Comparison of ENCODE assay signal across 30 mouse cellular contexts in the genomic region with DNA sequence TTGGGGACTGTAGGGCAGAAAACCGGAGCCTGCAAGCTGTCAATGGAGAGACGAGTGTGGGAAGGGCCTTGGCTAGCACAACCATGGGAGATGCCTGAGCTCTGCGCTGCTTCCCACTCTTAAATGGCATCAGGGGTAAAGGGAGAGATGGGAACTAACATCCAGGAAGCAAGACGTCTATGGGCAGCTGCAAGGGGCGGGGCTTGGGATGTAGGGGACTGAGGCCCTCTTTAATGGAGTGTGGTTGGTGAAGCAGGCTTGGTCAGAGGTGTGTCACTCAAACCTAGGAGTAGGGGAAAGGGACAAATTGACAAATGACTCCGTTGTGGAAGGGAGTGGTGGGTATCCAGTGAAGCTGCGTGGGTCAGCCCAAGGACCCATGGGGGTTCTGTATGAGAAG. TPM values are rescaled to one million over a fixed set of nuclear protein-coding genes. Genes with fewer than 3 reads are reported as not detected.
A peak's percentile ranks its signal among the peaks of the same experiment; 100 is the strongest.
DNase-seq lines count a peak whose midpoint lies in the region; ATAC-seq lines count a peak whose summit lies in the region.
"Had no signal": no experiment of that assay in that cellular context is flagged by ENCODE, and none has a peak within 500 bp of the region (broad histone marks: within the 10 kb centered on the region; RNA-seq: fewer than 3 reads in every experiment).

No protein-coding gene starts in this region.

- no peak overlapping the region for H3K4me3 ChIP-seq in hindbrain, embryonic 10.5 days
- H3K4me3 ChIP-seq in hindbrain, embryonic 14.5 days (replicated peaks; ENCODE audit: low read length): no peak overlapping the region
- H3K4me3 ChIP-seq in limb, embryonic 10.5 days: no peak overlapping the region
- no peak overlapping the region for H3K4me3 ChIP-seq in liver, embryonic 13.5 days (replicated peaks)
- H3K4me3 ChIP-seq: forebrain, embryonic 13.5 days; heart, adult 2 months; heart, embryonic 12.5 days; hindbrain, embryonic 15.5 days; kidney, embryonic 15.5 days; layer of hippocampus, adult 2 months; midbrain, embryonic 12.5 days; myocyte had no signal

- no peak for DNase-seq in hindbrain, embryonic 10.5 days (ENCODE audit: low spot score)
- DNase-seq in hindbrain, embryonic 14.5 days (ENCODE audit: low spot score): no peak
- DNase-seq in 416B (ENCODE audit: low read depth): peak; percentile 84
- DNase-seq in limb, embryonic 10.5 days (ENCODE audit: low spot score): no peak
- no peak for DNase-seq in liver, embryonic 13.5 days
- no peak for DNase-seq in retina, embryonic 14.5 days (ENCODE audit: low spot score)
- no peak for DNase-seq in layer of hippocampus, adult 11-12 months (ENCODE audit: low spot score)
- DNase-seq: adrenal gland, postnatal 14 days; cerebellum, adult 11-12 months; cerebellum, postnatal 14 days; gastrocnemius, postnatal 25 days; heart, adult 2 months; heart, postnatal 4 days; kidney, adult 11 months; kidney, postnatal 25 days; left cerebral cortex, postnatal 4 days; lung, postnatal 14 days; retina, postnatal 1 day; right cerebral cortex, postnatal 14 days; thymus, adult 18-20 months; thymus, postnatal 4 days had no signal

- H3K36me3 ChIP-seq in hindbrain, embryonic 10.5 days: no peaks in the 10 kb centered on the region
- H3K36me3 ChIP-seq in hindbrain, embryonic 14.5 days (replicated peaks; ENCODE audit: control insufficient read depth, insufficient read depth): no peaks in the 10 kb centered on the region
- no peaks in the 10 kb centered on the region for H3K36me3 ChIP-seq in limb, embryonic 10.5 days
- no peaks in the 10 kb centered on the region for H3K36me3 ChIP-seq in liver, embryonic 13.5 days
- H3K36me3 ChIP-seq: heart, embryonic 12.5 days; hindbrain, embryonic 15.5 days; kidney, embryonic 15.5 days; midbrain, embryonic 12.5 days had no signal

- ATAC-seq in hindbrain, embryonic 14.5 days (ENCODE audit: low FRiP score): no peak
- no peak for ATAC-seq in liver, embryonic 13.5 days (ENCODE audit: low read depth)
- ATAC-seq: forebrain, embryonic 13.5 days; inflammation-experienced regulatory T-cells, adult 6 months had no signal

- H3K9ac ChIP-seq in hindbrain, embryonic 14.5 days: no peak overlapping the region
- no peak overlapping the region for H3K9ac ChIP-seq in liver, embryonic 13.5 days
- H3K9ac ChIP-seq: forebrain, embryonic 13.5 days; heart, embryonic 12.5 days; hindbrain, embryonic 15.5 days; kidney, embryonic 15.5 days; lung, embryonic 14.5 days; midbrain, embryonic 12.5 days had no signal

- H3K9me3 ChIP-seq in hindbrain, embryonic 10.5 days: no peaks in the 10 kb centered on the region
- no peaks in the 10 kb centered on the region for H3K9me3 ChIP-seq in hindbrain, embryonic 14.5 days (ENCODE audit: control insufficient read depth, low read length)
- H3K9me3 ChIP-seq in limb, embryonic 10.5 days (replicated peaks): no peaks in the 10 kb centered on the region
- H3K9me3 ChIP-seq in liver, embryonic 13.5 days (replicated peaks): no peaks in the 10 kb centered on the region
- H3K9me3 ChIP-seq: forebrain, embryonic 13.5 days; heart, embryonic 12.5 days; hindbrain, embryonic 15.5 days; kidney, embryonic 15.5 days; midbrain, embryonic 12.5 days had no signal

- no peak overlapping the region for H3K4me2 ChIP-seq in hindbrain, embryonic 14.5 days (replicated peaks)
- H3K4me2 ChIP-seq in liver, embryonic 13.5 days: peak overlapping the region; percentile 3; the same call in 1 of the 2 replicates
- H3K4me2 ChIP-seq: forebrain, embryonic 13.5 days; heart, embryonic 12.5 days; hindbrain, embryonic 15.5 days; kidney, embryonic 15.5 days; lung, embryonic 14.5 days; midbrain, embryonic 12.5 days had no signal

- H3K27ac ChIP-seq in hindbrain, embryonic 10.5 days: peak overlapping the region; percentile 16; the same call in 1 of the 2 replicates
- H3K27ac ChIP-seq in hindbrain, embryonic 14.5 days: no peak overlapping the region
- H3K27ac ChIP-seq in limb, embryonic 10.5 days: peak overlapping the region; percentile 3; the same call in 1 of the 2 replicates
- H3K27ac ChIP-seq in liver, embryonic 13.5 days: peak overlapping the region; percentile 63
- H3K27ac ChIP-seq: forebrain, embryonic 13.5 days; heart, adult 2 months; hindbrain, embryonic 15.5 days; midbrain, embryonic 12.5 days had no signal

- H3K27me3 ChIP-seq in hindbrain, embryonic 10.5 days (ENCODE audit: insufficient read depth, poor library complexity, severe bottlenecking): no peaks in the 10 kb centered on the region
- H3K27me3 ChIP-seq in hindbrain, embryonic 14.5 days (ENCODE audit: control insufficient read depth, insufficient read depth, low read length): no peaks in the 10 kb centered on the region
- H3K27me3 ChIP-seq in limb, embryonic 10.5 days (ENCODE audit: low read depth, poor library complexity, severe bottlenecking): no peaks in the 10 kb centered on the region
- no peaks in the 10 kb centered on the region for H3K27me3 ChIP-seq in liver, embryonic 13.5 days
- H3K27me3 ChIP-seq: forebrain, embryonic 13.5 days; hindbrain, embryonic 15.5 days; kidney, embryonic 15.5 days; midbrain, embryonic 12.5 days had no signal

- H3K4me1 ChIP-seq in hindbrain, embryonic 10.5 days (replicated peaks): peaks cover 51% of the 10 kb centered on the region
- peaks cover 10% of the 10 kb centered on the region for H3K4me1 ChIP-seq in hindbrain, embryonic 14.5 days (replicated peaks; ENCODE audit: control insufficient read depth, insufficient read depth, low read length)
- peaks cover 41% of the 10 kb centered on the region for H3K4me1 ChIP-seq in limb, embryonic 10.5 days
- H3K4me1 ChIP-seq in liver, embryonic 13.5 days (replicated peaks): peaks cover 100% of the 10 kb centered on the region

- WGBS in hindbrain, embryonic 10.5 days: 74% methylated on average over 7 of the region's 7 CpGs
- WGBS in hindbrain, embryonic 14.5 days: 67% methylated on average over 7 of the region's 7 CpGs
- 62% methylated on average over 7 of the region's 7 CpGs for WGBS in limb, embryonic 10.5 days
- WGBS in liver, embryonic 13.5 days (ENCODE audit: insufficient replicate concordance): 20% methylated on average over 7 of the region's 7 CpGs

RNA-seq across cellular contexts. Expression of gene Ptpre, which starts 57.4 kb away (rescaled TPM):
- 0.68 and 0.85 TPM in 2 replicates for polyA plus RNA-seq in hindbrain, embryonic 10.5 days (2016; fragmentation: Nextera tagmentation; extraction: Ambion mirVana)
- 6.9 and 7.9 TPM in 2 replicates for polyA plus RNA-seq in hindbrain, embryonic 14.5 days (2014; fragmentation: Nextera tagmentation; extraction: Ambion mirVana)
- polyA plus RNA-seq in limb, embryonic 10.5 days (2016; fragmentation: Nextera tagmentation; extraction: Ambion mirVana): 0.58 and 0.64 TPM in 2 replicates
- polyA plus RNA-seq in liver, embryonic 13.5 days (2015; fragmentation: Nextera tagmentation; extraction: Ambion mirVana): 2.5 and 2.8 TPM in 2 replicates
